Mouse (Mus musculus) embryonic facial prominence, embryonic 15.5 days (tissue): Measurements from ENCODE around the gene Olfr829. TPM values are rescaled to one million over a fixed set of nuclear protein-coding genes. Genes with fewer than 3 reads are reported as not detected.
"Not testable (repeated sequence)": the region's sequence is repeated elsewhere in the genome, so short reads cannot be mapped to it uniquely, and the experiment has no call there.

Source experiments
- ATAC-seq: fragments of 200-750 bp; cut with Nextera tagmentation; 2 replicates; pipeline ENCODE4 v1.8.0; 2017; ENCODE audit warnings: low read depth, moderate TSS enrichment; ENCODE audit not compliant: insufficient number of reproducible peaks, low FRiP score, low TSS enrichment
- H3K27ac ChIP-seq: fragments of 300-500 bp; sonication (generic); replicated peaks from 2 replicates; pipeline ENCODE4 v1.5.1; 2015; ENCODE audit warnings: mild to moderate bottlenecking, inconsistent platforms
- H3K27me3 ChIP-seq: fragments of 300-500 bp; sonication (generic); 2 replicates; pipeline ENCODE4 v1.6.1; 2015; ENCODE audit warnings: inconsistent platforms
- H3K36me3 ChIP-seq: fragments of 300-500 bp; sonication (generic); 2 replicates; pipeline ENCODE4 v1.6.1; 2015; ENCODE audit warnings: mild to moderate bottlenecking, inconsistent platforms
- H3K4me1 ChIP-seq: fragments of 300-500 bp; sonication (generic); 2 replicates; pipeline ENCODE4 v1.6.1; 2015; ENCODE audit warnings: inconsistent platforms
- H3K4me2 ChIP-seq: fragments of 300-500 bp; sonication (generic); replicated peaks from 2 replicates; pipeline ENCODE4 v1.6.1; 2015; ENCODE audit warnings: mild to moderate bottlenecking, inconsistent platforms
- H3K4me3 ChIP-seq: fragments of 300-500 bp; sonication (generic); replicated peaks from 2 replicates; pipeline ENCODE4 v1.5.1; 2015; ENCODE audit warnings: mild to moderate bottlenecking, inconsistent platforms
- H3K9ac ChIP-seq: fragments of 300-500 bp; sonication (generic); 2 replicates; pipeline ENCODE4 v1.6.1; 2015; ENCODE audit warnings: inconsistent platforms
- H3K9me3 ChIP-seq: fragments of 300-500 bp; sonication (generic); replicated peaks from 2 replicates; pipeline ENCODE4 v1.6.1; 2016; ENCODE audit warnings: inconsistent platforms
- WGBS: fragments of 180-500 bp; shearing (Covaris S2); methylation state at CpG from one replicate; pipeline ENCODE4 v1.1.7; 2015; 5-methylcytosine and 5-hydroxymethylcytosine counted together
- polyA plus RNA-seq: library from polyadenylated mRNA; unstranded; fragments of >200 nt; fragmentation: Nextera tagmentation; extraction: Ambion mirVana; gene quantifications from 2 replicates; pipeline ENCODE4 v1.2.1, GENCODE M21; 2015

Olfr829 gene
- polyA plus RNA-seq, result not detected in 2 replicates

- H3K9me3 ChIP-seq, result no peaks in the 10 kb centered on the region
- H3K36me3 ChIP-seq, result no peaks in the 10 kb centered on the region
- 54% methylated on average over 1 of the region's 1 CpGs for WGBS
- no peak within 1 kb of the TSS for H3K27ac ChIP-seq
- no peak within 1 kb of the TSS for H3K9ac ChIP-seq
- no peak within 1 kb of the TSS for H3K4me2 ChIP-seq
- H3K27me3 ChIP-seq, result no peaks in the 10 kb centered on the region
- no peak within 1 kb of the TSS for H3K4me3 ChIP-seq
- no peak for ATAC-seq
- no peaks in the 10 kb centered on the region for H3K4me1 ChIP-seq
Observed at GRCm38 (mm10) chr9:18854633-18855032, at the start of gene Olfr829. TSS of gene Olfr829 (plus strand) at chr9:18854933.

GRCm38 (mm10) chr9:18819426-18819825 is 35.3 kb upstream of the Olfr829 start, which contains the start of gene Olfr828:
TSS of gene Olfr828 (minus strand) at chr9:18819526.
- Histone ChIP-seq H3K36me3 (no peaks in the 10 kb centered on the region), H3K9ac (no peak within 1 kb of the TSS), H3K4me2 (no peak within 1 kb of the TSS), H3K4me3 (no peak within 1 kb of the TSS), H3K27me3 (no peaks in the 10 kb centered on the region), H3K9me3 (no peaks in the 10 kb centered on the region), H3K27ac (no peak within 1 kb of the TSS), H3K4me1 (no peaks in the 10 kb centered on the region)
- ATAC-seq, result no peak

GRCm38 (mm10) chr9:18874393-18874792 is 19.7 kb downstream of the Olfr829 start, which contains the start of gene Olfr830:
TSS of gene Olfr830 (plus strand) at chr9:18874693.
- no peak within 1 kb of the TSS for H3K4me2 ChIP-seq
- H3K36me3 ChIP-seq, result no peaks in the 10 kb centered on the region
- H3K27ac ChIP-seq, result no peak within 1 kb of the TSS
- H3K9me3 ChIP-seq, result no peaks in the 10 kb centered on the region
- H3K9ac ChIP-seq, result no peak within 1 kb of the TSS
- no peak for ATAC-seq
- H3K27me3 ChIP-seq, result no peaks in the 10 kb centered on the region
- H3K4me3 ChIP-seq, result no peak within 1 kb of the TSS
- H3K4me1 ChIP-seq, result no peaks in the 10 kb centered on the region

- not testable (repeated sequence) for H3K27me3 ChIP-seq, H3K27ac ChIP-seq, H3K4me2 ChIP-seq, H3K9ac ChIP-seq, H3K4me1 ChIP-seq, ATAC-seq, H3K4me3 ChIP-seq, H3K36me3 ChIP-seq, H3K9me3 ChIP-seq
- 76% methylated on average over 2 of the region's 2 CpGs for WGBS
Observed at GRCm38 (mm10) chr9:18907699-18908098, 53.0 kb downstream of the Olfr829 start.

Other genes starting within 250 kb of the Olfr829 start
- gene Muc16, start 180.4 kb upstream of the Olfr829 start, polyA plus RNA-seq, result 0.24 and 0.73 TPM in 2 replicates
- gene Olfr24, start 90.9 kb upstream of the Olfr829 start, polyA plus RNA-seq, result 0.25 and 0.53 TPM in 2 replicates
- gene Olfr828, start 35.4 kb upstream of the Olfr829 start, polyA plus RNA-seq, result not detected in 2 replicates
- gene Olfr830, start 19.8 kb downstream of the Olfr829 start, polyA plus RNA-seq, result not detected in 2 replicates
- gene Olfr832, start 82.2 kb downstream of the Olfr829 start, polyA plus RNA-seq, result not detected in 2 replicates
- not detected in 2 replicates for gene Olfr834, start 133.1 kb downstream of the Olfr829 start, polyA plus RNA-seq
- gene Olfr835, start 177.8 kb downstream of the Olfr829 start, polyA plus RNA-seq, result not detected in 2 replicates